Mouse (Mus musculus): ENCODE measurements around the gene Hrct1. TPM values are rescaled to one million over a fixed set of nuclear protein-coding genes. Genes with fewer than 3 reads are reported as not detected.

Hrct1 gene
- polyA plus RNA-seq, 1 experiment from 2014 or later: 1.4 TPM

DNA sequence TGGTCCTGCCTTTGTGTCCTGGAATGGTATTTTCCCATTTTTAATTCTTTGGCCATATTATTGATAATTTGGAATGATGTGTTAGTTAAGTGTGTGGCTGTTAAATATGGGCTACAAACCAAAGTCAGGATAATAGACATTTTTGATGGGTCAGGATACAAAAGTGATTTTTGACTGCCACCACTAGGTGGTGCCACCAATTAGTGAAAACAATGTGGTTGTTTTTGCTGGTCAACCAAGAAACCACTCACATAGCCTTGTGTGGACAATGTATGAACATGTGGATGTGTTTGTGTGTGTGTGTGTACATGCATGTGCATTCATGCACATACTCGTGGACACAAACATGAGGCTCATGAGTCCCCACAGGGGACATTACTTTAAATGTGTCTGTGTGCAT, 2.2 kb upstream of the Hrct1 start:
- H3K9ac ChIP-seq (ENCODE audit: low read length): no peak overlapping the region
- H3K27ac ChIP-seq (ENCODE audit: low read length): no peak overlapping the region
- H3K27me3 ChIP-seq (ENCODE audit: control insufficient read depth, insufficient read depth, low read length): no peaks in the 10 kb centered on the region
- no peaks in the 10 kb centered on the region for H3K9me3 ChIP-seq (replicated peaks; ENCODE audit: control insufficient read depth, low read length)
- WGBS: 8% methylated on average over 1 of the region's 1 CpGs
- no peak overlapping the region for H3K4me3 ChIP-seq (ENCODE audit: low read length)
- no peak for ATAC-seq (replicated peaks; ENCODE audit: extremely low read depth, insufficient read depth, low FRiP score)
- H3K36me3 ChIP-seq (ENCODE audit: control insufficient read depth, insufficient read depth): no peaks in the 10 kb centered on the region
- no peak overlapping the region for H3K4me2 ChIP-seq (ENCODE audit: low read depth, low read length)
- H3K4me1 ChIP-seq (ENCODE audit: control insufficient read depth, insufficient read depth, low read length): peaks cover 39% of the 10 kb centered on the region

DNA sequence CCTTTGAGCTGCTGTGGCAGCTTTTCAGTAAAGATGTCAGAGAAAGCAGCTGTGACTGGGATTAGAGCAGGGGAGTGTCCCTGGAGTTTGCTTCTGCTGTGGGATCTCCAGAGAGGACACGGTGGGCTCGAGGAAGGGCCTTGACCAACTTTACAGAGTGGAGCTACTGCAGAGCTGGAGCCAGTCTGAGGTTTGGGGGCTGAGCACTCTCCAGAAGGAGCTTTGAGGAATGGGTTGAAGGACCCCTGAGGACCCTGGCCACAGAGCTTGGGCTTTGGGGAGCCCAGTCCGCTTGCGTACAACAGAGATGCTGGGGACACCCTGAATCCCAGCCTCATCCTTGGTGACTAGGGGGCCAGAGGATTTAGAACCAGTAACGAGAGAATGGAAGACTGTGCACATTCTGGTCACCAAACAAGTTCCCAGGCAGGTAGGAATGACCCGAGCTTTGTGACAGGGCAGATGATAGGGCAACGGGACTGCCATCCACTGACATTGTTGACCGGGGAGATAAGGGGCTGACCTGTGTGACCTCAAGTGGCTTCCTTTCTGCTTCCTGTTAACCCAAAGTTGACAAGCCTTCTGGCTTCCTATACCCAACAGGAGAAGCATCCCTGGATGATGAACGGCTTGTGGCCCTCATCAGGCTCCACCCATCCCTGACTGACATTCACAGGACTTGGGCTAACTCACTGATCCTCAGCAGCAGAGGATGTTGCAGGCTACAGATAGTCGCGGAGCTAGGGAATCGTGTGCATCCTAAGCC, 577 bp upstream of the Hrct1 start:
- Histone ChIP-seq H3K9me3 (replicated peaks; ENCODE audit: control insufficient read depth, low read length) (no peaks in the 10 kb centered on the region), H3K36me3 (ENCODE audit: control insufficient read depth, insufficient read depth) (no peaks in the 10 kb centered on the region), H3K27me3 (ENCODE audit: control insufficient read depth, insufficient read depth, low read length) (0 out of 2 replicates have a peak, but pooled peaks cover 2% of the 10 kb centered on the region), H3K4me2 (ENCODE audit: low read depth, low read length) (no peak overlapping the region), H3K4me1 (ENCODE audit: control insufficient read depth, insufficient read depth, low read length) (peaks cover 45% of the 10 kb centered on the region), H3K9ac (ENCODE audit: low read length) (no peak overlapping the region; the same call in 1 of the 2 replicates), H3K27ac (ENCODE audit: low read length) (peak overlapping the region; percentile 92), H3K4me3 (ENCODE audit: low read length) (no peak overlapping the region)
- WGBS: 49% methylated on average over 12 of the region's 12 CpGs
- ATAC-seq (replicated peaks; ENCODE audit: extremely low read depth, insufficient read depth, low FRiP score): peak; percentile 11; the same call in 1 of the 2 replicates

DNA sequence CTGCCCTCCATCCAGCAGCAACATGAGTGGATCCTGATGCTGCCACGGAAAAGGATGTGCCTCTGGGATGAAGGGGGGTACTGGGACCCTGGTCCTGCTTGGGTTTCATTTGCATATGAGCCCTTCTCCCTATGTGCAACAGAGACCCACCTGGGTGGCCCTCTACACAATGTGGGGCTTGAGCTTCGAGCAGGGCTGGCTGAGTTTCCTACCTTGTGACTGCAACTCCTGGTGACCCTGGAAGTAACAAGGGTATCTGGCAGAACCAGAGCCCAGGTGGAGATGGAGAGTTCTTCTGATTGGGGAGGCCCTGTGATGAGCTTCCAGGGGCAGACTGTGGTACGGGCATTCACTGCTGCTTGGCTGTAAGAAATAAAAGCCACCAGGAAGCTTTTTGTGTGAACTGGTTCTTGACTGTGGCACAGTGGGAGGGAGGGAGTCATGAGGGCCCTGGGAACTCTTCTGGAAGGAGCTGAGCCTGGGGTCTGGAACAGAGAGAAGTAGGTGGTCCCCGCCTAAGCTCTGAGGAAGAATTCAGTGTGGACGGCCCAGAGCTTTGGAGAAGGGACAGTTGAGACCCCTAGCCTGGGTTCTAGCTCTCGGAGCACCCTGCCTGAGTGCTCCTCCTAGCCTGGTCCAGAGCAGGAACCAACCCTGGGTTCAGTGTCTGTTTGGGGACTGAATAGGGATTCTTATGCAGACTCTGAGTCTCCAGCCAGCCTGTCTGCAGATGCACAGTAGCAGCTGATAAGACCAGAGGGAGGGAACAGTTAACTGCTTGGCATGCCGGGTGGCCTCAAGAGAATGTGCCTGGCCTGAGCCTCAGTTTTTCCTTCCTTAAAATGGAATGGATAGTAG, 959 bp downstream of the Hrct1 start:
- H3K4me1 ChIP-seq (ENCODE audit: control insufficient read depth, insufficient read depth, low read length): peaks cover 51% of the 10 kb centered on the region
- no peaks in the 10 kb centered on the region for H3K9me3 ChIP-seq (replicated peaks; ENCODE audit: control insufficient read depth, low read length)
- 0 out of 2 replicates have a peak, but pooled peaks cover 2% of the 10 kb centered on the region for H3K27me3 ChIP-seq (ENCODE audit: control insufficient read depth, insufficient read depth, low read length)
- H3K9ac ChIP-seq (ENCODE audit: low read length): peak overlapping the region; percentile 56
- ATAC-seq (replicated peaks; ENCODE audit: extremely low read depth, insufficient read depth, low FRiP score): peak; percentile 23; the same call in 1 of the 2 replicates
- peak overlapping the region; percentile 44 for H3K4me2 ChIP-seq (ENCODE audit: low read depth, low read length)
- WGBS: 52% methylated on average over 7 of the region's 7 CpGs
- H3K36me3 ChIP-seq (ENCODE audit: control insufficient read depth, insufficient read depth): no peaks in the 10 kb centered on the region
- H3K4me3 ChIP-seq (ENCODE audit: low read length): no peak overlapping the region
- H3K27ac ChIP-seq (ENCODE audit: low read length): peak overlapping the region; percentile 92

- 6% methylated on average over 5 of the region's 5 CpGs for WGBS
- no peaks in the 10 kb centered on the region for H3K9me3 ChIP-seq (replicated peaks; ENCODE audit: control insufficient read depth, low read length)
These were observed 1.6 kb downstream of the Hrct1 start for GRCm38 (mm10) chr4:43728576-43728954.

GRCm38 (mm10) chr4:43729126-43729525, 2.1 kb downstream of the Hrct1 start:
- no peak overlapping the region for H3K4me3 ChIP-seq (ENCODE audit: low read length)
- H3K27me3 ChIP-seq (ENCODE audit: control insufficient read depth, insufficient read depth, low read length): 0 out of 2 replicates have a peak, but pooled peaks cover 2% of the 10 kb centered on the region
- H3K36me3 ChIP-seq (ENCODE audit: control insufficient read depth, insufficient read depth): no peaks in the 10 kb centered on the region
- peak overlapping the region; percentile 56 for H3K9ac ChIP-seq (ENCODE audit: low read length)
- peak overlapping the region; percentile 44 for H3K4me2 ChIP-seq (ENCODE audit: low read depth, low read length)
- 23% methylated on average over 3 of the region's 3 CpGs for WGBS
- H3K27ac ChIP-seq (ENCODE audit: low read length): peak overlapping the region; percentile 92
- ATAC-seq (replicated peaks; ENCODE audit: extremely low read depth, insufficient read depth, low FRiP score): no peak
- H3K4me1 ChIP-seq (ENCODE audit: control insufficient read depth, insufficient read depth, low read length): peaks cover 56% of the 10 kb centered on the region
- no peaks in the 10 kb centered on the region for H3K9me3 ChIP-seq (replicated peaks; ENCODE audit: control insufficient read depth, low read length)

More at GRCm38 (mm10) chr4:43728576-43728954, 1.6 kb downstream of the Hrct1 start:
- peak; percentile 78 for ATAC-seq (replicated peaks; ENCODE audit: extremely low read depth, insufficient read depth, low FRiP score)
- Histone ChIP-seq H3K4me2 (ENCODE audit: low read depth, low read length) (peak overlapping the region; percentile 44), H3K27ac (ENCODE audit: low read length) (peak overlapping the region; percentile 92), H3K4me3 (ENCODE audit: low read length) (no peak overlapping the region), H3K27me3 (ENCODE audit: control insufficient read depth, insufficient read depth, low read length) (0 out of 2 replicates have a peak, but pooled peaks cover 2% of the 10 kb centered on the region), H3K9ac (ENCODE audit: low read length) (peak overlapping the region; percentile 56), H3K4me1 (ENCODE audit: control insufficient read depth, insufficient read depth, low read length) (peaks cover 56% of the 10 kb centered on the region), H3K36me3 (ENCODE audit: control insufficient read depth, insufficient read depth) (no peaks in the 10 kb centered on the region)

GRCm38 (mm10) chr4:43729794-43730550, 3.0 kb downstream of the Hrct1 start, which contains the start of gene Spaar:
Gene Spaar (plus strand): TSS chr4:43730034.
- peak within 1 kb of the TSS; percentile 44 for H3K4me2 ChIP-seq (ENCODE audit: low read depth, low read length)
- 0 out of 2 replicates have a peak, but pooled peaks cover 2% of the 10 kb centered on the region for H3K27me3 ChIP-seq (ENCODE audit: control insufficient read depth, insufficient read depth, low read length)
- H3K9me3 ChIP-seq (replicated peaks; ENCODE audit: control insufficient read depth, low read length): no peaks in the 10 kb centered on the region
- H3K4me3 ChIP-seq (ENCODE audit: low read length): no peak within 1 kb of the TSS
- H3K4me1 ChIP-seq (ENCODE audit: control insufficient read depth, insufficient read depth, low read length): peaks cover 56% of the 10 kb centered on the region
- peak within 1 kb of the TSS; percentile 56 for H3K9ac ChIP-seq (ENCODE audit: low read length)
- 32% methylated on average over 14 of the region's 14 CpGs for WGBS
- peak within 1 kb of the TSS; percentile 92 for H3K27ac ChIP-seq (ENCODE audit: low read length)
- ATAC-seq (replicated peaks; ENCODE audit: extremely low read depth, insufficient read depth, low FRiP score): peak; percentile 12; the same call in 1 of the 2 replicates
- no peaks in the 10 kb centered on the region for H3K36me3 ChIP-seq (ENCODE audit: control insufficient read depth, insufficient read depth)

DNA sequence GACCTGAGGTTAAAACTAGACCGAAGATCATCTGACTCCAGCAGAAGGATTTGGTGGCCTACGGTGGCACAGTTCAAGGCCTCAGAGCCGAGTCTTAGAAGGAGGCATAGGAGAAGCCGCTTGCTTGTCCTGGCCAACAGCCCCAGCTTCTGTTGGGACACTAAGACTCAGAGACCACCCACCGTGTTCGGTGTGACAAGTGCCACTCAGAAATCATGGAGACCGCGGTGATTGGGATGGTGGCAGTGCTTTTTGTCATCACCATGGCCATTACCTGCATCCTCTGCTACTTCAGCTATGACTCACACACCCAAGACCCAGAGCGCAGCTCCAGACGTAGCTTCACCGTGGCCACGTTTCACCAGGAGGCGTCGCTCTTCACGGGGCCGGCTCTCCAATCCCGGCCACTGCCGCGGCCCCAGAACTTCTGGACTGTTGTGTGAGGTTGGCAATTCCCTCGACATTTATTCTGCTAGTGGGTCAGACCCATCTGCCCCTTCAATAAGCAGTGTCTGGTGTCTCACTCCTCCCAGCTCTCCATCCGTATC, 3.8 kb downstream of the Hrct1 start:
- 56% methylated on average over 21 of the region's 21 CpGs for WGBS
- H3K27me3 ChIP-seq (ENCODE audit: control insufficient read depth, insufficient read depth, low read length): 0 out of 2 replicates have a peak, but pooled peaks cover 2% of the 10 kb centered on the region
- H3K27ac ChIP-seq (ENCODE audit: low read length): peak overlapping the region; percentile 92
- peak overlapping the region; percentile 25; the same call in 1 of the 2 replicates for H3K4me2 ChIP-seq (ENCODE audit: low read depth, low read length)
- H3K4me1 ChIP-seq (ENCODE audit: control insufficient read depth, insufficient read depth, low read length): peaks cover 56% of the 10 kb centered on the region
- ATAC-seq (replicated peaks; ENCODE audit: extremely low read depth, insufficient read depth, low FRiP score): no peak
- H3K9me3 ChIP-seq (replicated peaks; ENCODE audit: control insufficient read depth, low read length): no peaks in the 10 kb centered on the region
- no peak overlapping the region for H3K4me3 ChIP-seq (ENCODE audit: low read length)
- no peaks in the 10 kb centered on the region for H3K36me3 ChIP-seq (ENCODE audit: control insufficient read depth, insufficient read depth)
- no peak overlapping the region for H3K9ac ChIP-seq (ENCODE audit: low read length)

GRCm38 (mm10) chr4:43732171-43732570, 5.2 kb downstream of the Hrct1 start:
- Histone ChIP-seq H3K4me3 (ENCODE audit: low read length) (no peak overlapping the region), H3K9ac (ENCODE audit: low read length) (no peak overlapping the region; the same call in 1 of the 2 replicates), H3K4me1 (ENCODE audit: control insufficient read depth, insufficient read depth, low read length) (peaks cover 50% of the 10 kb centered on the region), H3K36me3 (ENCODE audit: control insufficient read depth, insufficient read depth) (no peaks in the 10 kb centered on the region), H3K27me3 (ENCODE audit: control insufficient read depth, insufficient read depth, low read length) (0 out of 2 replicates have a peak, but pooled peaks cover 2% of the 10 kb centered on the region), H3K27ac (ENCODE audit: low read length) (no peak overlapping the region), H3K4me2 (ENCODE audit: low read depth, low read length) (no peak overlapping the region), H3K9me3 (replicated peaks; ENCODE audit: control insufficient read depth, low read length) (no peaks in the 10 kb centered on the region)
- WGBS: 7% methylated on average over 1 of the region's 1 CpGs
- no peak for ATAC-seq (replicated peaks; ENCODE audit: extremely low read depth, insufficient read depth, low FRiP score)
